Mouse (Mus musculus): ENCODE measurements around the gene Ric1. TPM values are rescaled to one million over a fixed set of nuclear protein-coding genes. Genes with fewer than 3 reads are reported as not detected.

Gene Ric1
- total and polyA plus RNA-seq, 3 experiments = 13.5 to 59.1 (median 50.5) TPM

GRCm38 (mm10) chr19:29603548-29604353 lies 81.7 kb downstream of the Ric1 start:
- no peak for ATAC-seq (ENCODE audit: extremely low read depth, insufficient number of reproducible peaks, low FRiP score, poor library complexity, severe bottlenecking)
- Histone ChIP-seq H3K9me3 (replicated peaks) (no peaks in the 10 kb centered on the region), H3K27me3 (ENCODE audit: insufficient read depth, low read length) (no peaks in the 10 kb centered on the region), H3K4me1 (ENCODE audit: insufficient read depth, low read depth, low read length) (no peaks in the 10 kb centered on the region), H3K36me3 (replicated peaks) (peaks cover 70% of the 10 kb centered on the region), H3K4me3 (ENCODE audit: low read depth, low read length) (no peak overlapping the region)
- TF ChIP-seq TAL1 (conservative IDR thresholded peaks at IDR 0.05; ENCODE audit: low read depth, low read length) = no peak
- no peak for TF ChIP-seq POLR2AphosphoS5 (IDR thresholded peaks at IDR 0.05; ENCODE audit: insufficient replicate concordance, low read depth, low read length)
- TF ChIP-seq GATA2 (IDR thresholded peaks at IDR 0.05; ENCODE audit: borderline replicate concordance, low read depth, low read length) = no peak
- no peak for TF ChIP-seq GATA1 (IDR thresholded peaks at IDR 0.05; ENCODE audit: borderline replicate concordance, low read length)
- no peak for TF ChIP-seq CTCF (IDR thresholded peaks at IDR 0.05; ENCODE audit: low read depth, low read length)
- DNase-seq (ENCODE audit: low spot score) = no peak

- Histone ChIP-seq H3K36me3 (replicated peaks) (peaks cover 65% of the 10 kb centered on the region), H3K4me3 (ENCODE audit: low read depth, low read length) (no peak overlapping the region), H3K9me3 (replicated peaks) (no peaks in the 10 kb centered on the region), H3K27me3 (ENCODE audit: insufficient read depth, low read length) (no peaks in the 10 kb centered on the region), H3K4me1 (ENCODE audit: insufficient read depth, low read depth, low read length) (no peaks in the 10 kb centered on the region)
- DNase-seq (ENCODE audit: low spot score) (no peak), ATAC-seq (ENCODE audit: extremely low read depth, insufficient number of reproducible peaks, low FRiP score, poor library complexity, severe bottlenecking) (no peak)
- no peak for TF ChIP-seq TAL1 (conservative IDR thresholded peaks at IDR 0.05; ENCODE audit: low read depth, low read length)
- TF ChIP-seq GATA1 (IDR thresholded peaks at IDR 0.05; ENCODE audit: borderline replicate concordance, low read length) = no peak
- TF ChIP-seq GATA2 (IDR thresholded peaks at IDR 0.05; ENCODE audit: borderline replicate concordance, low read depth, low read length) = no peak
- TF ChIP-seq POLR2AphosphoS5 (IDR thresholded peaks at IDR 0.05; ENCODE audit: insufficient replicate concordance, low read depth, low read length) = no peak
- no peak for TF ChIP-seq CTCF (IDR thresholded peaks at IDR 0.05; ENCODE audit: low read depth, low read length)
Observed at GRCm38 (mm10) chr19:29604653-29605052, 82.6 kb downstream of the Ric1 start.

- Histone ChIP-seq H3K36me3 (replicated peaks) (peaks cover 70% of the 10 kb centered on the region), H3K4me3 (ENCODE audit: low read depth, low read length) (no peak overlapping the region), H3K4me1 (ENCODE audit: insufficient read depth, low read depth, low read length) (no peaks in the 10 kb centered on the region), H3K9me3 (replicated peaks) (no peaks in the 10 kb centered on the region), H3K27me3 (ENCODE audit: insufficient read depth, low read length) (no peaks in the 10 kb centered on the region)
- no peak for TF ChIP-seq CTCF (IDR thresholded peaks at IDR 0.05; ENCODE audit: low read depth, low read length)
- no peak for TF ChIP-seq TAL1 (conservative IDR thresholded peaks at IDR 0.05; ENCODE audit: low read depth, low read length)
- no peak for TF ChIP-seq POLR2AphosphoS5 (IDR thresholded peaks at IDR 0.05; ENCODE audit: insufficient replicate concordance, low read depth, low read length)
- no peak for TF ChIP-seq GATA2 (IDR thresholded peaks at IDR 0.05; ENCODE audit: borderline replicate concordance, low read depth, low read length)
- TF ChIP-seq GATA1 (IDR thresholded peaks at IDR 0.05; ENCODE audit: borderline replicate concordance, low read length) = no peak
- ATAC-seq (ENCODE audit: extremely low read depth, insufficient number of reproducible peaks, low FRiP score, poor library complexity, severe bottlenecking) (no peak), DNase-seq (ENCODE audit: low spot score) (no peak)
Observed at GRCm38 (mm10) chr19:29607521-29607920, 85.4 kb downstream of the Ric1 start.

GRCm38 (mm10) chr19:29608212-29608611 lies 86.1 kb downstream of the Ric1 start:
- DNase-seq (ENCODE audit: low spot score) (no peak), ATAC-seq (ENCODE audit: extremely low read depth, insufficient number of reproducible peaks, low FRiP score, poor library complexity, severe bottlenecking) (no peak)
- Histone ChIP-seq H3K36me3 (replicated peaks) (peaks cover 70% of the 10 kb centered on the region), H3K27me3 (ENCODE audit: insufficient read depth, low read length) (no peaks in the 10 kb centered on the region), H3K4me1 (ENCODE audit: insufficient read depth, low read depth, low read length) (no peaks in the 10 kb centered on the region), H3K9me3 (replicated peaks) (no peaks in the 10 kb centered on the region), H3K4me3 (ENCODE audit: low read depth, low read length) (no peak overlapping the region)
- TF ChIP-seq CTCF (IDR thresholded peaks at IDR 0.05; ENCODE audit: low read depth, low read length) (no peak), GATA1 (IDR thresholded peaks at IDR 0.05; ENCODE audit: borderline replicate concordance, low read length) (no peak), POLR2AphosphoS5 (IDR thresholded peaks at IDR 0.05; ENCODE audit: insufficient replicate concordance, low read depth, low read length) (no peak), GATA2 (IDR thresholded peaks at IDR 0.05; ENCODE audit: borderline replicate concordance, low read depth, low read length) (no peak), TAL1 (conservative IDR thresholded peaks at IDR 0.05; ENCODE audit: low read depth, low read length) (no peak)

- Histone ChIP-seq H3K36me3 (replicated peaks) (peaks cover 78% of the 10 kb centered on the region), H3K9me3 (replicated peaks) (no peaks in the 10 kb centered on the region), H3K4me3 (ENCODE audit: low read depth, low read length) (no peak overlapping the region), H3K4me1 (ENCODE audit: insufficient read depth, low read depth, low read length) (no peaks in the 10 kb centered on the region), H3K27me3 (ENCODE audit: insufficient read depth, low read length) (no peaks in the 10 kb centered on the region)
- ATAC-seq (ENCODE audit: extremely low read depth, insufficient number of reproducible peaks, low FRiP score, poor library complexity, severe bottlenecking) (no peak), DNase-seq (ENCODE audit: low spot score) (no peak)
- no peak for TF ChIP-seq CTCF (IDR thresholded peaks at IDR 0.05; ENCODE audit: low read depth, low read length)
- no peak for TF ChIP-seq TAL1 (conservative IDR thresholded peaks at IDR 0.05; ENCODE audit: low read depth, low read length)
- TF ChIP-seq GATA2 (IDR thresholded peaks at IDR 0.05; ENCODE audit: borderline replicate concordance, low read depth, low read length) = no peak
- TF ChIP-seq GATA1 (IDR thresholded peaks at IDR 0.05; ENCODE audit: borderline replicate concordance, low read length) = no peak
- no peak for TF ChIP-seq POLR2AphosphoS5 (IDR thresholded peaks at IDR 0.05; ENCODE audit: insufficient replicate concordance, low read depth, low read length)
Observed at GRCm38 (mm10) chr19:29610907-29611306, 88.8 kb downstream of the Ric1 start.

- peaks cover 80% of the 10 kb centered on the region for H3K36me3 ChIP-seq (replicated peaks)
- no peaks in the 10 kb centered on the region for H3K27me3 ChIP-seq (ENCODE audit: insufficient read depth, low read length)
- no peak overlapping the region for H3K4me3 ChIP-seq (ENCODE audit: low read depth, low read length)
- no peak for TF ChIP-seq TAL1 (conservative IDR thresholded peaks at IDR 0.05; ENCODE audit: low read depth, low read length)
- no peak for TF ChIP-seq CTCF (IDR thresholded peaks at IDR 0.05; ENCODE audit: low read depth, low read length)
- no peak for TF ChIP-seq GATA2 (IDR thresholded peaks at IDR 0.05; ENCODE audit: borderline replicate concordance, low read depth, low read length)
- no peak for TF ChIP-seq GATA1 (IDR thresholded peaks at IDR 0.05; ENCODE audit: borderline replicate concordance, low read length)
- no peak for TF ChIP-seq POLR2AphosphoS5 (IDR thresholded peaks at IDR 0.05; ENCODE audit: insufficient replicate concordance, low read depth, low read length)
- H3K4me1 ChIP-seq (ENCODE audit: insufficient read depth, low read depth, low read length) = no peaks in the 10 kb centered on the region
- no peak for ATAC-seq (ENCODE audit: extremely low read depth, insufficient number of reproducible peaks, low FRiP score, poor library complexity, severe bottlenecking)
- DNase-seq (ENCODE audit: low spot score) = no peak
- no peaks in the 10 kb centered on the region for H3K9me3 ChIP-seq (replicated peaks)
Observed at GRCm38 (mm10) chr19:29612102-29612501, 90.0 kb downstream of the Ric1 start.
